Mouse (Mus musculus) heart, embryonic 10.5 days (tissue): ENCODE measurements around the gene Ctnnb1. TPM values are rescaled to one million over a fixed set of nuclear protein-coding genes. Genes with fewer than 3 reads are reported as not detected.

ENCODE experiments used
- DNase-seq: peaks from one replicate; pipeline ENCODE4 v3.0.0-alpha.2; 2017; ENCODE audit warnings: low spot score
- H3K27ac ChIP-seq: fragments of 300-500 bp; sonication (generic); 2 replicates; pipeline ENCODE4 v1.5.1; 2016; ENCODE audit warnings: mild to moderate bottlenecking
- H3K27me3 ChIP-seq: fragments of 300-500 bp; sonication (generic); 2 replicates; pipeline ENCODE4 v1.6.1; 2016; ENCODE audit warnings: mild to moderate bottlenecking; ENCODE audit not compliant: poor library complexity, insufficient read depth, severe bottlenecking
- H3K36me3 ChIP-seq: fragments of 300-500 bp; sonication (generic); 2 replicates; pipeline ENCODE4 v1.6.1; 2016; ENCODE audit warnings: mild to moderate bottlenecking, moderate library complexity
- H3K4me1 ChIP-seq: fragments of 300-500 bp; sonication (generic); 2 replicates; pipeline ENCODE4 v1.6.1; 2016; ENCODE audit warnings: mild to moderate bottlenecking
- H3K4me3 ChIP-seq: fragments of 300-500 bp; sonication (generic); 2 replicates; pipeline ENCODE4 v1.5.1; 2016; ENCODE audit warnings: mild to moderate bottlenecking, moderate library complexity
- H3K9me3 ChIP-seq: fragments of 300-500 bp; sonication (generic); 2 replicates; pipeline ENCODE4 v1.6.1; 2016; ENCODE audit warnings: mild to moderate bottlenecking, moderate library complexity
- WGBS: fragments of 180-500 bp; shearing (Covaris S2); methylation state at CpG from one replicate; pipeline ENCODE4 v1.1.7; 2016; 5-methylcytosine and 5-hydroxymethylcytosine counted together
- polyA plus RNA-seq: library from polyadenylated mRNA; unstranded; fragments of >200 nt; fragmentation: Nextera tagmentation; extraction: Ambion mirVana; gene quantifications from 2 replicates; pipeline ENCODE4 v1.2.1, GENCODE M21; 2016

The Ctnnb1 gene
- polyA plus RNA-seq: 390 and 445 TPM in 2 replicates

DNA sequence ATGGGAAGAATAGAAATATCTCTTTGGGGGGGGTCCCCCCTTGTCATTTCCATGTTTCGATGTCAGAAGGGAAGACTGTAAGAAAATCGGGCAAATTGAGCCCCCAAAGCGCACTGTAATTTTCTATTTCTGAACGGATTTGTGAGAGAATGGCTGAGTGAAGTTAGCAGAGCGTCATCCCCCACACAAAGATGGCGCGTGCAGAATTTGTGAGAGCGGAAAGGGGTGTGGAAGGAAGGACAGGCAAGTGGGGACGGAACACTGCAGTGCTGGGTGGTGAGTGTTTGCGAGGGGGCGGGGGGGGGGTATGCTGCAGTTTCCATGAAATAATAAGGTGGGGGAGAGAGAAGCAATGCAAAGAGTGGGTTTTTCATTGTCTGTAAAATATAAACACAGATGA is at the start of gene Ctnnb1:
Gene Ctnnb1, plus strand, starts transcription at position 136 of the 400 bp plus-strand sequence.
- Histone ChIP-seq H3K27me3 (no peaks in the 10 kb centered on the region), H3K27ac (no peak within 1 kb of the TSS), H3K4me1 (peaks cover 8% of the 10 kb centered on the region), H3K9me3 (no peaks in the 10 kb centered on the region), H3K36me3 (no peaks in the 10 kb centered on the region), H3K4me3 (no peak within 1 kb of the TSS)
- WGBS: 92% methylated on average over 11 of the region's 11 CpGs
- DNase-seq: no peak

DNA sequence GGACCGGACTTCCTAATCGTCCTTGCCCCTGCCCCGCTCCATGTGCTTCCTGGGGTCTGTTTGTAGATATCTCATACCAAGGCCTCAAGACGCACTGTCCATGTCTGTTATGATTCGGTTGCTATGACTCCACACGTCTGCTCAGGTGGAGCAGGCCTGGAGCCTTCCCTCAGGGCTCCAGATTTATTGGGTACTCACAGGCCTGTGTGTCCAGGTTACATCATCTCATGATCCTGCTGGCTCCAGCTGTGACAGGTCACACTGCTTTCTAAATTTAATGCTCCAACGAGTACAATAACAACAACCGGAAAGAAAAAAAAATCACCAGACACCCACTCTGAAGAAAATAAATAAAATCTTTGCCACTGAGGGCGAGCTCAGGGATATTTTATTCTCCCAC is 48.7 kb upstream of the Ctnnb1 start:
- Histone ChIP-seq H3K4me3 (no peak overlapping the region), H3K27ac (no peak overlapping the region), H3K27me3 (no peaks in the 10 kb centered on the region), H3K9me3 (no peaks in the 10 kb centered on the region), H3K36me3 (no peaks in the 10 kb centered on the region), H3K4me1 (peaks cover 11% of the 10 kb centered on the region)
- 74% methylated on average over 9 of the region's 9 CpGs for WGBS
- DNase-seq: no peak

DNA sequence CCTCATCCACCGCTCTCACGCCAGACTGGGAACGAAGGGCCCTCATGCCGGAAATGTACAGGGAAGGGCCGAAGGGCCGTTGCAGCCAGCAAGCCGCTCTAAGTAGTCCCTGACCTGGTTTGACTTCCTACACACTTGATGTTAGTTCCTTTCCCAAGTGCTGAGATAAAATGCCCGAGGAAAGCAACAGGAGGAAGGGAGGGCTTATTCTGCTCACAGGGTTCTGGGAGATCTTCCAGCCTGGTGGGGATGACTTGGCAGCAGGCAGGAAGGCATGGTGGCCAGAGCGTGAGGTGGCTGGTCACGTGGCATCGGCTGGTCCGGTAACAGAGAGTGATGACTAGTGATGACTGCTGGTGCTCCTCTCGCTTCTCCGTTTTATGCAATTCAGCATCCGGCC is 47.9 kb upstream of the Ctnnb1 start:
- H3K36me3 ChIP-seq: no peaks in the 10 kb centered on the region
- whole genome bisulfite sequencing: 76% methylated on average over 15 of the region's 15 CpGs
- no peak overlapping the region for H3K4me3 ChIP-seq
- no peak overlapping the region for H3K27ac ChIP-seq
- DNase-seq: no peak
- no peaks in the 10 kb centered on the region for H3K27me3 ChIP-seq
- H3K9me3 ChIP-seq: no peaks in the 10 kb centered on the region
- H3K4me1 ChIP-seq: peaks cover 11% of the 10 kb centered on the region

DNA sequence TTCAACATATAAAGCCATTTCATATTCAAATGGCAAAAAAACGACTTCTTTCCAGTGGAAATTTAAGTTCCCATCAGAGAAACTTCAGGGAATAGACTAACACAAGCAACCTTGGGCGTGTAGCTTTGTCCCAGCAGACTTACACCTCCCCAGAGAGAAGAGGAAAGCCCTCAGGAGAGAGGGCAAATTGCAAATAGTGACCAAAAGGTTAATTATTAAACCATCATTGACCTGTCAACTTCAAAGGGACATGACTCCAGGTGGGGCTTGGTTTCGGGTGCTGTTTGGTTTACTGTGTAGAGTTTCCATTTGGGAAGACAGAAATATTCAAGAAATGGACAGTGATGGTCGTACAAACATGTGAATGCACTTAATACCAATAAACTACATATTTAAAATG is 47.2 kb upstream of the Ctnnb1 start:
- 66% methylated on average over 4 of the region's 4 CpGs for WGBS
- Histone ChIP-seq H3K9me3 (no peaks in the 10 kb centered on the region), H3K4me1 (peaks cover 11% of the 10 kb centered on the region), H3K4me3 (no peak overlapping the region), H3K27me3 (no peaks in the 10 kb centered on the region), H3K36me3 (no peaks in the 10 kb centered on the region), H3K27ac (no peak overlapping the region)
- no peak for DNase-seq

DNA sequence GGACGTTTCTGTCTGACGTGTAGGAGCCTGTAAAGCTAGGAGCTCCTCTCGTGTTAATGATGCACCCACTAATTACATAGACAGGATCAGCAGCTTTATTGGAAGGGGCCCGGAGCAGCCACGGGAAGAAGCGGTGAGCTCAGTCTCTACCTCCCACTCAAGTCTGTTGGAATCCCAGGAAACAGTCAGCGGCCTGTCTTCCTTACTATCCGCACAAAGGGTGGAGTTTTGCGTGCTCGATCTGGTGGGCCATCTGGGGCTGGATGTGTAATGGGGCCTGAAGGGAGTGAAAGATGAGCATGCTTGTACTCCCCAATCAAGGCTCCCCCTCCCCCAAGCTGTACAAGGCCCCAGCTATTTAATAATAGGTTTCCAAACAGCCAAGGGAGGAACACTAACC is 44.3 kb upstream of the Ctnnb1 start:
- Histone ChIP-seq H3K9me3 (no peaks in the 10 kb centered on the region), H3K4me3 (no peak overlapping the region), H3K36me3 (no peaks in the 10 kb centered on the region), H3K27ac (no peak overlapping the region), H3K27me3 (no peaks in the 10 kb centered on the region), H3K4me1 (peaks cover 11% of the 10 kb centered on the region)
- WGBS: 68% methylated on average over 10 of the region's 10 CpGs
- no peak for DNase-seq

DNA sequence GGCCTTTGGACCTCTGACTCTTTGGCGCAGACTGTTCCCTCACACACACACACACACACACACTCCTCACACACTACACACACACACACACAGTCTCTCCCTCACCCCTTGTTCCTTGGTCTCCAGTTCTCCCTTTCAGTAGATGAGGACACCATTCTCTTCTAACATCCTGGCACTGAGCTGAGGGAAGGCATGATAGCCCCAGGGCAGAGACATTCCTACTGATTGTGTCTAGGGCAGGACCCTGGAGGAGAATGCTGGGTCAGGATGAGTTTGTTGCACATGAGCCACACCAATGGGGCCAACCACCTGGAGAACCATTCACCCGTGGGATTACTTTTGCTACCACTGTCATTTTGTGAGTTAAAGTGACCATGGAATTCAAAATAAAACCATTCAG is 41.4 kb upstream of the Ctnnb1 start:
- 87% methylated on average over 2 of the region's 2 CpGs for WGBS
- no peak overlapping the region for H3K27ac ChIP-seq
- H3K9me3 ChIP-seq: no peaks in the 10 kb centered on the region
- no peaks in the 10 kb centered on the region for H3K27me3 ChIP-seq
- no peaks in the 10 kb centered on the region for H3K36me3 ChIP-seq
- no peak overlapping the region for H3K4me3 ChIP-seq
- peaks cover 2% of the 10 kb centered on the region; the same call in 1 of the 2 replicates for H3K4me1 ChIP-seq
- no peak for DNase-seq

DNA sequence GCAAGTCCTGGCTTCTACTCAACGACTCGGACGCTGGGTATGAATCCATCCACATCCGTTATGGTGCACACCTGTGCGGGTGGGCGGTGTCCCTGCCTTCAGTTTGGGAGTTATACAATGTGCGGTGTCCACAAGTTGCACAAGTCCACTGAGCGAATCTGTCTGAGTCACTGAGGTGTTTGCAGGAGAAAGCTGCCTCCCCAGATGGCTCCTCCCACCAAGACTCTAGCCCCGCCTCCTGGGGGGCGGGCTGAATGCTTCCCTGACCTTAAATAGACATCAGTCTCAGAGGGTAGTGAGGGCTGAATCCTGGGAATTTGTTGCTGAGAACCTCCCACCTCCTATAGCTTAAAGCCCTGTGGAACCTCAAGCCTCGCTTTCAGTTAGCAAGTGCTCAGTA is 35.6 kb upstream of the Ctnnb1 start:
- no peak overlapping the region for H3K4me3 ChIP-seq
- no peaks in the 10 kb centered on the region for H3K4me1 ChIP-seq
- H3K9me3 ChIP-seq: no peaks in the 10 kb centered on the region
- 90% methylated on average over 11 of the region's 11 CpGs for WGBS
- H3K27me3 ChIP-seq: no peaks in the 10 kb centered on the region
- DNase-seq: no peak
- no peak overlapping the region for H3K27ac ChIP-seq
- no peaks in the 10 kb centered on the region for H3K36me3 ChIP-seq

DNA sequence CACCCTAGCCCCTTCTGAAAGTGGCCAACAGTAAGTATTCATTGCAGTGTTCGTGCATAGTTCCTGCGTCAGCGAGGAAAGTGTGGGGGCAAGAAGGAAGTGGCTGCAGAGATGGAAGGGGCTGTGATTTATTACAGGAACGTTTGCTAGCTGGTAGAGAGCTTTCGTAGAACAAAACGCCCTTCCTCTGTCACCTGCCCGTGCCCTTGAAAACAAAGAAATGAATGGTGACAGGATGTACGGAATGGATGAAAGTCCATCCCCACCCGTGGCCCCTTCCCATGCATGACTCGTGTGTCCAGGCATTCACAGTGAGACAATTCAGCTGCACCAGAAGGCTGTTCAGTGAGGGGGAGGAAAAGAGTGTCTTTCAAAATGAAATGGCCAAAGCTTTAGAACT is 35.0 kb upstream of the Ctnnb1 start:
- Histone ChIP-seq H3K27me3 (no peaks in the 10 kb centered on the region), H3K4me1 (peaks cover 5% of the 10 kb centered on the region), H3K27ac (no peak overlapping the region), H3K9me3 (no peaks in the 10 kb centered on the region), H3K4me3 (no peak overlapping the region), H3K36me3 (no peaks in the 10 kb centered on the region)
- DNase-seq: no peak
- 66% methylated on average over 10 of the region's 10 CpGs for WGBS

DNA sequence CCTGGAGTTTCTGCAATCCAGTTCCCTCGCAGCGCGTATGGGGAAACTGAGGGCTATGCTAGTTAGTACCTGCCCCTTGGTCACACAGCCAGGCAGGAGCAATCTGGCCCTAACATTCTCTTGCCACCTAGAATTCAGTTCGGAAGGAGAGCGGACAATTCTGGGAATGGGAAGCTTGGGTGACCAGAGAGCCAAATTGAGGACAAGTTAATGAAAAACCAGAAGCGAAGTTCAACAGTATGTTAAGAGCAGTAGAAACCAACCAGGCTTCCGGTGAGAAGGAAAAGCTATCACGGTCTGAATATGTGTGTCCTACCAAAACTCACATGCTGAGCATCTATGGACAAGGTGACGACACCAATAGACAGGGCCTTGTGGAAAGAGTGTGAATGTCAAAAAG is 34.6 kb upstream of the Ctnnb1 start:
- no peaks in the 10 kb centered on the region for H3K27me3 ChIP-seq
- DNase-seq: no peak
- H3K4me3 ChIP-seq: no peak overlapping the region
- no peaks in the 10 kb centered on the region for H3K9me3 ChIP-seq
- peaks cover 7% of the 10 kb centered on the region for H3K4me1 ChIP-seq
- WGBS: 91% methylated on average over 9 of the region's 9 CpGs
- H3K27ac ChIP-seq: no peak overlapping the region
- H3K36me3 ChIP-seq: no peaks in the 10 kb centered on the region

DNA sequence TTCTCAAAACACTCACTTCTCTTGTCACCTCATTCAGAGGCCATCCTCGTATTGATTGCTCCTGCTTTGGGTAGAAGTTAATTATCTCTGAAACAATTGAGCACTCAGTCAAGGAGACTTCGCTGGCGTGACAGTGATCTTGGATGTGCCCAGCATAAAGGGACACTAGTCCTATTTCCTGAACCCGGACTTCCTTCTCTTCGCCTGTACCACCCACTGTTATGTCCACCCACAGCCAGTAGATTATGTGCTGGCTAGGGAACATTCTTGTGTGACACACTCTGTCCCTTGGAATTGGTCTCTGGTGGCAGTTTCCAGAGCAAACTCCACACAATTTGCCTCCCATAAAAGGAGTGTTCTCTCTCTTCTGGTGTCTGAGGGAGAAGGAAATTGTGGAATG is 32.5 kb upstream of the Ctnnb1 start:
- DNase-seq: no peak
- no peaks in the 10 kb centered on the region for H3K9me3 ChIP-seq
- H3K4me3 ChIP-seq: no peak overlapping the region
- H3K36me3 ChIP-seq: no peaks in the 10 kb centered on the region
- peaks cover 16% of the 10 kb centered on the region for H3K4me1 ChIP-seq
- no peaks in the 10 kb centered on the region for H3K27me3 ChIP-seq
- H3K27ac ChIP-seq: no peak overlapping the region
- WGBS: 51% methylated on average over 5 of the region's 5 CpGs

DNA sequence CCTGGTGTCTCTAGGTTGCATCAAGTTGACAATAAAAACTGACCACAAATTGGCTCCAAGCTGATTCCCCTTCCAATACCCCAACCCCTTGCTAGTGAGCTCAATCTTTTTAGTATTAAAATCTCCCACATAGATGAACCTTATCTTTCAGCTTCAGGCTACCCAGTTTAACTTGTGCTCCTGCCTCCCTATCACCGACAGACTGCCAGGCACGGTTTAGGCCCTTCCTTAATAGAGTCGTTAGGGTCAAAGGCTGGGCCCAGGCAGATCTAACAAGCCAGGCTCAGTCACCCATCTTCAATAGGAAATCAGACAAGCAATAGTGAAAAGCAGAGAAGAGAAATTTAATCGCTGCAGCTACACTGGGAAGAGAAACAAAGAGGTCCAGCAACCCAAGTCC is 31.7 kb upstream of the Ctnnb1 start:
- Histone ChIP-seq H3K9me3 (no peaks in the 10 kb centered on the region), H3K4me3 (no peak overlapping the region), H3K27me3 (no peaks in the 10 kb centered on the region), H3K27ac (no peak overlapping the region), H3K4me1 (peaks cover 16% of the 10 kb centered on the region), H3K36me3 (no peaks in the 10 kb centered on the region)
- DNase-seq: no peak
- WGBS: 65% methylated on average over 4 of the region's 4 CpGs

DNA sequence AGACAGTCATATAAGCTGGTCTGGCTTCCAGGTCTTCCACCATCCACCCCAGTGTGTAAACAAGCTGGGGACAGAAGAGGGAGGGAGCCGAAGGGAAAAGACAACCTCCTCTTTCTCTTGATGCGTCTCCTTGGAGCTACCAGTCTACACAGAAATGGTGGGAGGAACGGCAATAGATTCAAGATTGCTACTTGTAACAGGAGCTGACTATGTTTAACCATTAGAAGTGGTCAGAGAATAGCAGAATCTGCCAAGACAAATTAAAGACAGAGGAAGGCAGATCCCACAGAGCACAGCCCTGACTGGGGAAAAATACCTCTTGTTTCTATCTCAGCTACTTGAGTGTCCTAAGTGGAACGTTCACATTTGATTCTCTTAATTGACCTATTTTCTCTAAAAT is 29.2 kb upstream of the Ctnnb1 start:
- H3K4me3 ChIP-seq: no peak overlapping the region
- H3K4me1 ChIP-seq: peaks cover 16% of the 10 kb centered on the region
- H3K27ac ChIP-seq: no peak overlapping the region
- no peak for DNase-seq
- H3K9me3 ChIP-seq: no peaks in the 10 kb centered on the region
- WGBS: 49% methylated on average over 4 of the region's 4 CpGs
- H3K36me3 ChIP-seq: no peaks in the 10 kb centered on the region
- no peaks in the 10 kb centered on the region for H3K27me3 ChIP-seq

DNA sequence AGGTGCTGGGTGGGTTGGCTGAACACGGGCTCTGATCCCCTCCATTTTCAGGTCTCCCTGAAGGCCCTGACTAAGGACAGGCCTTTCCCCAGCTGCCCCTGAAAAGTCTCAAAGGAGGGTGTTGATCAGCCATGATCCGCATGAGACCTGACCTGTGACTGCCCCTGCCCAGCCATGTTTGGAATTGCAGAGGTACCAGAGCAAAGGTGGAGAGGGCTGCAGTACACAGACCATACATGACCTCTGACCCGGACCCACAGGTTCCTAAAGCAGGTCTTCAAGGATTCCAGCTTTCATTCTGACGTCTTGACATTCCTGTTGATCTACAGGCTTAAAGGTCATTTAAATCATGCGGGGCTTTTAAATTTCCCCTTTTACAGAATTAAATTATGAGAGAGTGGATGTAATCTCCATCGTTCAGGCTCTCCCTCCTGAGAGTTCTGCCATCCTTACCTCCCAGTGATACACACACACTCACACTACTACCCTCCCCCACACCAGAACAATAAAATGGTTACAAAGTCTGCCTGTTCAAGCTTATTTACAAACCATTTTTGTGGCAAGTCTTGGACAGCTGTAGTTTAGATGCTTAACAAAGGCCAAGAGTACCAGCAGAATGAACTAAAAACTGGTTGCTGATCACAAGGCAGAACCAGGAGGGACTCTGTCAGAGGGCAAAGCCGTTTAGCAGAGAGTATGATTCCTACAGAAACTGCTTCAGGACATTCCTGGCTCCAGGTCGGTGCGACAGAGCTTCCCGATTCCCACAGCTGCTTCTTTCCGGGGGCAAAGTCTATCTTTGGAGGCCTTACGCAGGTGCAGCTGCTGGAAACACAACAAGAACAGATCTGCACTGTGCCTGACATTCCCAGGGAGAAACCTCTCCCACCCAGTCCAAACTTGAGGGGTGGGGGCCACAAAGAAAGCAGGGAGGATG is 28.4 kb upstream of the Ctnnb1 start:
- peaks cover 20% of the 10 kb centered on the region for H3K4me1 ChIP-seq
- WGBS: 63% methylated on average over 12 of the region's 12 CpGs

DNA sequence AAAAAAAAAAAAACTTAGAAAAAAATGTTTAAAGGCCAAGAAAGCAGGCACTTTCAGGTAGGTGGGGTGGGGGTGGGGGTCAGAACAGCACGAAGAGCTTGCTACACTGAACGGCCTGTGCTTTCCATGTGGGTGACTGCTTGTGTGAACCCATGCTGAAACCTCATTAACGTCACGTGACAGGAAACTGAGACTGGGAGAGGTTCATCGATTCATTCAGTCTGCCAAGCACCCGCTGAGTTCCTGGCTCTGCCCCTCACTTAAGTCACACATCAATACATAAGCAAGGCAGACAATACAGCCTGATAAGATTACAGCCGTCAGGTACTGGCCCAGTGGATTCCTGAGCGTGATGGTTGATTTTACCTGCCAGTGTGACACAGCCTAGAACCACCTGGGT is 26.5 kb upstream of the Ctnnb1 start:
- 71% methylated on average over 8 of the region's 8 CpGs for WGBS
- Histone ChIP-seq H3K4me3 (no peak overlapping the region), H3K36me3 (no peaks in the 10 kb centered on the region), H3K27ac (no peak overlapping the region), H3K4me1 (peaks cover 34% of the 10 kb centered on the region), H3K9me3 (no peaks in the 10 kb centered on the region), H3K27me3 (no peaks in the 10 kb centered on the region)
- no peak for DNase-seq

More for the DNA sequence above, 28.4 kb upstream of the Ctnnb1 start:
- Histone ChIP-seq H3K9me3 (no peaks in the 10 kb centered on the region), H3K36me3 (no peaks in the 10 kb centered on the region), H3K27ac (no peak overlapping the region), H3K4me3 (no peak overlapping the region), H3K27me3 (no peaks in the 10 kb centered on the region)
- no peak for DNase-seq
